Mouse (Mus musculus): ENCODE measurements at regions not wholly inside any gene's neighbourhood (a gene's known extent, or its start where the extent isn't known, plus 50 kb on each side); places are given as distances from the start of the nearest gene placed in this dataset.

DNA sequence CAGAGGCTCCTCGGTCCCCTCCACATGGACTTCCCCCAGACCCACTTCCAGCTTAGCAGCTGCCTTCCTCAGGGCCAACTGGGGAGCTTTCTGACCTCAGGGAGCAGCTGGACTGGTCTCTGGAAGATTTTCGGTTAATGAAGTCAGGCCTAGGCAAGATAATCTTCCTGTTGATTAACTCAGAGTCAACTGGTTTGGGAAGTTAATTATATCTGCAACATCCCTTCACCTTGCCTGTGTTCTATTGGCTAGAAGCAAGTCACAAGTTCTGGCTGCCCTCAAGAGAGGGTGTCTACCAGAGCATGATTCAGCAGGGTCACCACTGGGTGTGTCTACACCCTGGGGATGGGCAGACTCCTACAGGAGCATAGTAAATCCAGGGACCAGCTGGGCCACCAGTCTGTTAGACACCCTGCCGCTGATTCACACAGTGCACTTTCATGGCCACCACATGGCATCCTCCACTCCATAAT, 53.9 kb upstream of the Maml3 start:
- H3K36me3 ChIP-seq = no peaks in the 10 kb centered on the region
- H3K4me2 ChIP-seq (replicated peaks) = no peak overlapping the region
- WGBS = 85% methylated on average over 3 of the region's 3 CpGs
- no peak for ATAC-seq
- H3K27ac ChIP-seq = no peak overlapping the region
- H3K9me3 ChIP-seq = no peaks in the 10 kb centered on the region
- no peak overlapping the region for H3K9ac ChIP-seq (replicated peaks)
- H3K27me3 ChIP-seq = no peaks in the 10 kb centered on the region
- no peaks in the 10 kb centered on the region for H3K4me1 ChIP-seq (replicated peaks)
- H3K4me3 ChIP-seq (replicated peaks) = no peak overlapping the region

DNA sequence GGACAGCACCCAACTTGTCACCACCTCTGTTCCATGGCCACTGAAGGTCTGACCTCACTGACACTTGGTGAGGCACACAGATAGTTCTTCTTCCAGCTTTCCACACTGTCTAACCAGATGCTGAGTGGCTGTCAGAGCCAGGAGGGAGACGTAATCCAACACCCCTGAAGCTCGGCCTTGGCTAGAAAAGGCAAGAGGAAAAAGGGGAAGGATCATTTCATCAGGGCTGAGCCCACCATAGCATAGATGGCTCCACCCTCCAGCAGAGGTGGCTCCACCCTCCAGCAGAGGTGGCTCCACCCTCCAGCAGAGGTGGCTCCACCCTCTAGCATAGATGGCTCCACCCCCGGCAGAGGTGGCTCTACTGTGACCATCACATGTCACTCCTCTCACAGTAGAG, 56.8 kb upstream of the Maml3 start:
- no peak overlapping the region for H3K27ac ChIP-seq
- H3K4me1 ChIP-seq (replicated peaks) = no peaks in the 10 kb centered on the region
- WGBS = 76% methylated on average over 3 of the region's 3 CpGs
- H3K27me3 ChIP-seq = no peaks in the 10 kb centered on the region
- no peak overlapping the region for H3K9ac ChIP-seq (replicated peaks)
- H3K9me3 ChIP-seq = no peaks in the 10 kb centered on the region
- ATAC-seq = no peak
- H3K4me2 ChIP-seq (replicated peaks) = no peak overlapping the region
- H3K4me3 ChIP-seq (replicated peaks) = no peak overlapping the region
- H3K36me3 ChIP-seq = no peaks in the 10 kb centered on the region

GRCm38 (mm10) chr3:52163990-52164389, 59.1 kb upstream of the Maml3 start:
- H3K4me1 ChIP-seq (replicated peaks) = no peaks in the 10 kb centered on the region
- H3K9me3 ChIP-seq = no peaks in the 10 kb centered on the region
- no peak overlapping the region for H3K9ac ChIP-seq (replicated peaks)
- H3K4me2 ChIP-seq (replicated peaks) = no peak overlapping the region
- H3K27ac ChIP-seq = no peak overlapping the region
- no peaks in the 10 kb centered on the region for H3K36me3 ChIP-seq
- ATAC-seq = no peak
- no peaks in the 10 kb centered on the region for H3K27me3 ChIP-seq
- H3K4me3 ChIP-seq (replicated peaks) = no peak overlapping the region
- 80% methylated on average over 16 of the region's 16 CpGs for WGBS

GRCm38 (mm10) chr3:52167420-52167819, 62.5 kb upstream of the Maml3 start:
- no peak overlapping the region for H3K27ac ChIP-seq
- ATAC-seq = no peak
- no peak overlapping the region for H3K4me3 ChIP-seq (replicated peaks)
- H3K4me2 ChIP-seq (replicated peaks) = no peak overlapping the region
- H3K9ac ChIP-seq (replicated peaks) = no peak overlapping the region
- WGBS = 94% methylated on average over 7 of the region's 7 CpGs
- no peaks in the 10 kb centered on the region for H3K9me3 ChIP-seq
- H3K27me3 ChIP-seq = no peaks in the 10 kb centered on the region
- H3K36me3 ChIP-seq = no peaks in the 10 kb centered on the region
- no peaks in the 10 kb centered on the region for H3K4me1 ChIP-seq (replicated peaks)

GRCm38 (mm10) chr3:52170847-52171246, 66.0 kb upstream of the Maml3 start:
- Histone ChIP-seq H3K4me3 (replicated peaks) (no peak overlapping the region), H3K27ac (no peak overlapping the region), H3K4me1 (replicated peaks) (peaks cover 3% of the 10 kb centered on the region; the same call in 1 of the 2 replicates), H3K36me3 (no peaks in the 10 kb centered on the region), H3K4me2 (replicated peaks) (no peak overlapping the region), H3K9me3 (no peaks in the 10 kb centered on the region), H3K9ac (replicated peaks) (no peak overlapping the region), H3K27me3 (no peaks in the 10 kb centered on the region)
- WGBS = 95% methylated on average over 7 of the region's 7 CpGs
- no peak for ATAC-seq

DNA sequence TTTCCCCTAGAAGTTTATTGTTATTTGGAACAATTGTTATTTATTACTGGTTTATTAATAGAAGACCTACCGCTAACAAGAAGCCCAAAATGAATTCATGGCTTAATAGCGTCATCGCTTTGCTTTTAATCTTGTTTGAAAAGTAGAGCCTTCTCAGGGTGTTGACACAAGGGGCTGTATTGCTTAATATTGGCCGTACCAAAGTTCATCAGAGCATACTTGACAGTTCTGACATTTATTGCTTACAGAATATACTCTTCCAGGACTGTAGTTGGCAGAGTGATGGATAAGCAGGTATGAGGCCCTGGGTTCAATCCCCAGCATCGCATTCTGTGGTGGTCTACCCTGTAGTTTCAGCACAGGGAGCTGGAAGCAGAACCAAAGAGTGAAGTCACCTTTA, 66.4 kb upstream of the Maml3 start:
- ATAC-seq = no peak
- no peak overlapping the region for H3K4me2 ChIP-seq (replicated peaks)
- no peaks in the 10 kb centered on the region for H3K36me3 ChIP-seq
- H3K4me3 ChIP-seq (replicated peaks) = no peak overlapping the region
- H3K9me3 ChIP-seq = no peaks in the 10 kb centered on the region
- no peaks in the 10 kb centered on the region for H3K27me3 ChIP-seq
- no peak overlapping the region for H3K27ac ChIP-seq
- H3K9ac ChIP-seq (replicated peaks) = no peak overlapping the region
- 91% methylated on average over 5 of the region's 5 CpGs for WGBS
- peaks cover 7% of the 10 kb centered on the region; the same call in 1 of the 2 replicates for H3K4me1 ChIP-seq (replicated peaks)

GRCm38 (mm10) chr3:52173490-52173889, 68.6 kb upstream of the Maml3 start:
- H3K9me3 ChIP-seq = no peaks in the 10 kb centered on the region
- H3K9ac ChIP-seq (replicated peaks) = no peak overlapping the region
- H3K27me3 ChIP-seq = no peaks in the 10 kb centered on the region
- H3K36me3 ChIP-seq = no peaks in the 10 kb centered on the region
- peaks cover 14% of the 10 kb centered on the region for H3K4me1 ChIP-seq (replicated peaks)
- no peak overlapping the region for H3K27ac ChIP-seq
- ATAC-seq = no peak
- 92% methylated on average over 1 of the region's 1 CpGs for WGBS
- H3K4me3 ChIP-seq (replicated peaks) = no peak overlapping the region
- H3K4me2 ChIP-seq (replicated peaks) = no peak overlapping the region

DNA sequence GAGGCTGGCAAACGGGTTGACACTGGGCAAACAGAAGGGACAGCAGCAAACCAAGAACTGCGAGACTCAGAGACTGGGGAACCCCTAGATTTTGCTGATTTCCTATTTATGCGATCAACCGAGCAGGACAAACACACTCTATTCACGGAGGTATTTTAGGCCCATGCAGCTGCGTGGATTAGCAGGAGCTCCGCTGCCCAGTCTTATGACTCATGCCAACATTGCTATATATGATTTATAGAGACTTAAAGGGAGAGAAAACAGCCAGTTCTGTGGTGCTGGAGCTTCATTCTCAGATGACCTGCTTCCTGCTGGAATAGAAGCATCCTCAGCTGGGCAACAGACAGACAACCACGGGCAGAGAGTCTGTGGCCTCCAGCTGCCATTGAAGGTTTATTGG, 71.2 kb upstream of the Maml3 start:
- H3K4me3 ChIP-seq (replicated peaks) = no peak overlapping the region
- peaks cover 41% of the 10 kb centered on the region for H3K4me1 ChIP-seq (replicated peaks)
- H3K4me2 ChIP-seq (replicated peaks) = no peak overlapping the region
- H3K27ac ChIP-seq = no peak overlapping the region
- H3K9ac ChIP-seq (replicated peaks) = no peak overlapping the region
- 64% methylated on average over 8 of the region's 8 CpGs for WGBS
- ATAC-seq = no peak
- no peaks in the 10 kb centered on the region for H3K36me3 ChIP-seq
- no peaks in the 10 kb centered on the region for H3K27me3 ChIP-seq
- H3K9me3 ChIP-seq = no peaks in the 10 kb centered on the region

DNA sequence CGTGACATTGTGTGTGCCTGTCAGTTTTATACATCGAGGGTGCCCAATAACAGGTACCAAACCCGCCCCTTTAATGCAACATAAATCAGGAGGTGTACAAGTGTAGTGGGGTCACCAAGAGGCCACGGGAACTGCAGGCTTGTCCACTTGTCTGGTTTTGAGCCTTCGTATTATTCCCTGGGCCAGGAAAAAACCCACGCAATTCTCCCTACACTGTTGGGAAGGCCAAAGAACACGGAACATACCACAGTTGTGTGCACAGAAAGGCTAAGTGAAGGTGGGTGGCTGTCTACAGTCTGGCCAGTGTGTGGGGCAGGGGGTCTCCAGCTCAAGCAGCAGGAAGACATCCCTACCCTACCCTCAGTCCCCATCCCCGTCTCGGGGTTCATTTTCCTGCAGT, 74.0 kb upstream of the Maml3 start:
- Histone ChIP-seq H3K27ac (peak overlapping the region; percentile 92), H3K4me3 (replicated peaks) (0 out of 2 replicates have a peak overlapping the region, but pooled peaks have one; percentile 9), H3K27me3 (no peaks in the 10 kb centered on the region), H3K4me2 (replicated peaks) (peak overlapping the region; percentile 44), H3K36me3 (no peaks in the 10 kb centered on the region), H3K4me1 (replicated peaks) (peaks cover 44% of the 10 kb centered on the region), H3K9me3 (no peaks in the 10 kb centered on the region), H3K9ac (replicated peaks) (0 out of 2 replicates have a peak overlapping the region, but pooled peaks have one; percentile 40)
- 61% methylated on average over 9 of the region's 9 CpGs for WGBS
- ATAC-seq = no peak

DNA sequence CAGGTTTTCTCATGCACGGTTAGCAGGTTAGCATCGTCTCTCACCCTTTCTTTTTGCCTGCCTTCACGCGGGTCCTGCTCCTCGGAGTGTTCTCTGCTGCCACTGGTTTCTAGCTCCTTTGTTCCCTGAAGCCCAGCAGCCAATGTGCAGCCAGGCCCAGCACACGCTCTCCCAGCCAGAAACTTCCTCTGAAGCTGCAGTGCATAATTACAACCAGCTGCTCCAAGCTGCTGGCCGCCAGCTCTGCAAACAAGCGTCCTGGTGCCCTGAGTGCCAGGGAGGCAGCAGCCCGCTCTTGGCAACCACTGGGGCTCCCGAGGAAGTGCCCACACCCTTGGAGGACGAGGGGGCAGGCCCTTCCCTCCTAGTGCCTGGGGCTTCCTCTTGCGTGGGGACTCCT, 74.8 kb upstream of the Maml3 start:
- Histone ChIP-seq H3K36me3 (no peaks in the 10 kb centered on the region), H3K27me3 (no peaks in the 10 kb centered on the region), H3K27ac (peak overlapping the region; percentile 92), H3K4me2 (replicated peaks) (peak overlapping the region; percentile 44), H3K9me3 (no peaks in the 10 kb centered on the region), H3K4me1 (replicated peaks) (peaks cover 50% of the 10 kb centered on the region), H3K4me3 (replicated peaks) (peak overlapping the region; percentile 9), H3K9ac (replicated peaks) (peak overlapping the region; percentile 40)
- peak; percentile 90 for ATAC-seq
- WGBS = under 1% methylated on average over 12 of the region's 12 CpGs

DNA sequence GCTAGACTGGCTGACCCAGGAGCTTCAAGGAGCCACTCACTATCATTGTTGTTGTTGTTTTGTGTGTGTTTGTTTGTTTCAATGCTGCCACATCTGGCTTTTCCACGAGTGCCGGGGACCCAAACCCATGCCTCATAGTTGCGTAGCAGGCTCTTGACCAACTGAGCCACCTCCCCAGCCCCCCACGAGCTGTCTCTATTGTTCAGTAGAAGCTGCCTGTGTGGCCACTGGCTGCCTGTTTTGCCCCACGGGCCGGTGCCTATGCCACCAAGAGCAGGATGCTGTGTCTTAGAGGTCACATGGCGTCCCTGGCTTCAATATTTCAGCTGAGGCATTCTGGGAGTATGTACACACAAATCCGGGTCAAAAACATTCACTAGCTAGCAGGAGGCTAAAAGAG, 75.4 kb upstream of the Maml3 start:
- ATAC-seq = peak; percentile 34
- peak overlapping the region; percentile 18; the same call in 1 of the 2 replicates for H3K4me2 ChIP-seq (replicated peaks)
- H3K27me3 ChIP-seq = no peaks in the 10 kb centered on the region
- no peak overlapping the region for H3K4me3 ChIP-seq (replicated peaks)
- no peaks in the 10 kb centered on the region for H3K9me3 ChIP-seq
- H3K4me1 ChIP-seq (replicated peaks) = peaks cover 54% of the 10 kb centered on the region
- peak overlapping the region; percentile 92 for H3K27ac ChIP-seq
- no peak overlapping the region for H3K9ac ChIP-seq (replicated peaks)
- WGBS = 27% methylated on average over 8 of the region's 8 CpGs
- H3K36me3 ChIP-seq = no peaks in the 10 kb centered on the region

GRCm38 (mm10) chr3:52180785-52181184, 75.9 kb upstream of the Maml3 start:
- Histone ChIP-seq H3K27ac (peak overlapping the region; percentile 92), H3K9ac (replicated peaks) (no peak overlapping the region; the same call in 1 of the 2 replicates), H3K27me3 (no peaks in the 10 kb centered on the region), H3K4me1 (replicated peaks) (peaks cover 52% of the 10 kb centered on the region), H3K4me3 (replicated peaks) (no peak overlapping the region), H3K4me2 (replicated peaks) (peak overlapping the region; percentile 18; the same call in 1 of the 2 replicates), H3K36me3 (no peaks in the 10 kb centered on the region), H3K9me3 (no peaks in the 10 kb centered on the region)
- ATAC-seq = peak; percentile 63
- WGBS = 23% methylated on average over 10 of the region's 10 CpGs

Measured in midbrain, embryonic 13.5 days (tissue).